Mouse (Mus musculus): ENCODE results near the gene D2hgdh. TPM values are rescaled to one million over a fixed set of nuclear protein-coding genes. Genes with fewer than 3 reads are reported as not detected.

D2hgdh gene
- 18.3 TPM in 2 replicates for polyA plus RNA-seq (2012; rRNA removed)

DNA sequence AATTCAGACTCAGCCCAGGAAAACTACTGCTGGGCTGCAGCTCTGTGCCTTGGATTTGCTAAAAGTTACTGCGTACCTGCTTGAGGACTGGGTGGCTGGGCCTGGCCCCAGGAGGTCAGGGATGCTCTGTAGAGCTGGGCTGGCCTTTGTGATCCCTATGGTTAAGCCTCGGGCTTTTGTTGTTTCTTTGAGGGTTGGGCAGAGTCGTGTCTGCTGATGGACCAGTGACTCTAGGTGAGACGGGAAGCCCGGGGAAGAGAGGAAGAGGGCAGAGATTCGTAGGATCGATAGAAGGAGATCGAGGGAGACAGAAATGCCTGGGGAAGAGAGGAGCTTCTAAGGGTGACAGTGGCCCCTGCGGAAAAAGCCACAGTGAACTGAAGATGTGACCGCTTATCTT is at the start of gene D2hgdh:
Gene D2hgdh (plus strand): TSS at position 301 of the 400 bp plus-strand sequence.

DNA sequence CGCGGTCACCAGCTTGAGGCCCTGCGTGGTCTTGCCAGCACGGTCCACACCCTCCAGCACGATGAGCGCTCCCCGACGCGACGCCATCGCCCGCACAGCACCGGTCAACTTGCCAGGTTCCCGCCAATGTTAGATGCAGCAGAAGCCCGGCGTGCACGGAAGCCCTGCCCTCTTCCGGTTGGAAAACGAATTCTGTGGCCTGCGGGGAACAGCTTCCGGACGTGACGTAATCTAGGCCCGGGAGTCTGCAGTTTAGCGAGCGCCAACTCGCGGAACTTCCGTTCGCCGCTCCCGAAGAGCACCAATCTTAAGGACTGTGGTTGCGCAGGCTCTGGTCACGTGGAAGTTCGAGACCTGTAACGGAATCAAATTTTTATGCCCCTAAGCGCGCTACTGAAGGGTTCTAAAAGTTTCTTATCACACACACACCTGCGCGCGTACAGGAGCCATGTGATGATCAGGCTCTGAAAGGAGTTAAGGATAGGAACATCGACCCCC is 22.9 kb upstream of the D2hgdh start, which contains the start of gene Dtymk:
Gene Dtymk (minus strand): TSS at position 194 of the 498 bp plus-strand sequence.

DNA sequence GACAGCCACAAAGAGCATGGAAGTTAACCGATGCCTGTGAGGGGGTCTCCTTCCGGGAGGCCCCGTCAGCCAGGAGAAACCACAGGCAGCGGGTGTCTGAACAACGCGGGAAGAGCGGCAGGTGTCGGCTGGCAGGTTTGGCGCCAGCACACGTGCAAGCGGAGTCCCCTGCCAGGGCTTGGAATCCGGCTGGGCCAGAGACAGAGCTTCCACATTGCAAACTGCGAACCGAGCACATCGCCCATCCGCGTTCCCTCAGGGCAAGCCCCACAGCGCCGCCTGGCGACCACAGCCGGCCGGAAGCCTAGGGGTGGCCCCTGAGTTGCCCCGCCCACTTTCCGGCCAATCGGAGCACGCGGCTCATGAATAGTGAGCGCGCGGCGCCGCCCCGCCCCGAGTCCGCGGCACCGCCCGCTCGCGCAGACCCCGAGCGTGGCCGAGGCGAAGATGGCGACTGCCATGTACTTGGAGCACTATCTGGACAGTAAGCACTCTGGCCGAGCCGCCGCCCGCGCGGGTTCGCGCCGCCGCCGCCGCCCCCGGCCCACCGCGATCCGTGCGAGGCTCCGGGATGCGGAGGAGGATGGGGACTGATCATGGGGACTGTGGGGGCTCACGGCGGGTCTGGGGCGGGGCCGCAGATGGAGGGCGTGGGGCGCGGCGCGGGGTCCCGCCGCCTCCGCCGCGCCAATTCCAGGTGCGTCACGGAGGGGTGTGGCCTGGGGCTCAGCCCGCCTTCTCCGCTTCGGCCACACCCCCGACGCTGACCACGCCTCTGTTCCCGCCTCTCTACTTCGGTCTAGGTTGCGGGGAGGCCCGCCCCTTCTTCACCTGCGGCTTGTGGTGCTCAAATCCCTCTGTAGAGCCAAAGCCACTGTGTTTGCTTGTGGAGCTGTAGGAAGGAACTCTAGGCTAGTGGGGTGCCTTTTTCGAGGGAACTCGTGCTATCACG is 20.9 kb upstream of the D2hgdh start, which contains the start of gene Ing5:
Gene Ing5 (plus strand): TSS at position 410 of the 952 bp plus-strand sequence.

DNA sequence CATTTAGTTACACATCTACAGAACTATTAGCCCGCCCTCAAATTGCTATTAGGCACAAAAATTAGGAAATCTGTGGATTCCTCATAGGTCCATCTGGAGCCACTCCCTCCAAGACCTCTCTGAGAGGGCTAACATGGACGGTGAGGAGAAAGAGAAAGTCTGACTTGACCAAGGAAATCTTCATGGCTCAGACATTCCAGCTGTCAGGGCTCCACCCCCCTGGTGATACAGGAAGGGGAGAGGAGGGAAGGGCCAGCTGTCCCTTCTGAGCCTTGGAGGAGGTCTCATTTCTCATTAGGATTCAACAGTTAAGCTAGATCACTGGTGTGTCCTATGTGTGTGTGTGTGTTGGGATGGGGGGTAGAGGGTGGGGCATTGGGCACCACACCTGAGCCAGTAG is 36.3 kb downstream of the D2hgdh start, which contains the start of gene Gal3st2:
Gene Gal3st2 (plus strand): TSS at position 259 of the 400 bp plus-strand sequence.

Other genes starting within 250 kb of the D2hgdh start
- 232 and 264 TPM in 2 replicates for gene Stk25, start 166.2 kb upstream of the D2hgdh start, polyA plus RNA-seq (2012; rRNA removed)
- gene Bok, start 139.2 kb upstream of the D2hgdh start, polyA plus RNA-seq (2012; rRNA removed) = 73.8 and 104 TPM in 2 replicates
- gene Atg4b, start 73.4 kb upstream of the D2hgdh start, polyA plus RNA-seq (2012; rRNA removed) = 39.2 and 42.1 TPM in 2 replicates
- gene Thap4, start 70.0 kb upstream of the D2hgdh start, polyA plus RNA-seq (2012; rRNA removed) = 103 and 108 TPM in 2 replicates
- 31.6 and 32.0 TPM in 2 replicates for gene Dtymk, start 23.0 kb upstream of the D2hgdh start, polyA plus RNA-seq (2012; rRNA removed)
- 4.3 and 5.0 TPM in 2 replicates for gene Ing5, start 20.9 kb upstream of the D2hgdh start, polyA plus RNA-seq (2012; rRNA removed)
- 8.2 and 25.4 TPM in 2 replicates for gene Gal3st2, start 36.4 kb downstream of the D2hgdh start, polyA plus RNA-seq (2012; rRNA removed)
- 41.2 and 58.3 TPM in 2 replicates for gene Gal3st2b, start 93.4 kb downstream of the D2hgdh start, polyA plus RNA-seq (2012; rRNA removed)
- 1.5 and 2.4 TPM in 2 replicates for gene Gal3st2c, start 165.6 kb downstream of the D2hgdh start, polyA plus RNA-seq (2012; rRNA removed)
- 0.05 TPM in 1 of 2 replicates, not detected in the other for gene Neu4, start 195.5 kb downstream of the D2hgdh start, polyA plus RNA-seq (2012; rRNA removed)
- 0.28 and 0.30 TPM in 2 replicates for gene Pdcd1, start 227.6 kb downstream of the D2hgdh start, polyA plus RNA-seq (2012; rRNA removed)